Mouse (Mus musculus): ENCODE results near the gene Traf2. TPM values are rescaled to one million over a fixed set of nuclear protein-coding genes. Genes with fewer than 3 reads are reported as not detected.

Traf2 gene
- total and polyA plus RNA-seq, 3 experiments = 10.8 to 15.8 (median 13.5) TPM

DNA sequence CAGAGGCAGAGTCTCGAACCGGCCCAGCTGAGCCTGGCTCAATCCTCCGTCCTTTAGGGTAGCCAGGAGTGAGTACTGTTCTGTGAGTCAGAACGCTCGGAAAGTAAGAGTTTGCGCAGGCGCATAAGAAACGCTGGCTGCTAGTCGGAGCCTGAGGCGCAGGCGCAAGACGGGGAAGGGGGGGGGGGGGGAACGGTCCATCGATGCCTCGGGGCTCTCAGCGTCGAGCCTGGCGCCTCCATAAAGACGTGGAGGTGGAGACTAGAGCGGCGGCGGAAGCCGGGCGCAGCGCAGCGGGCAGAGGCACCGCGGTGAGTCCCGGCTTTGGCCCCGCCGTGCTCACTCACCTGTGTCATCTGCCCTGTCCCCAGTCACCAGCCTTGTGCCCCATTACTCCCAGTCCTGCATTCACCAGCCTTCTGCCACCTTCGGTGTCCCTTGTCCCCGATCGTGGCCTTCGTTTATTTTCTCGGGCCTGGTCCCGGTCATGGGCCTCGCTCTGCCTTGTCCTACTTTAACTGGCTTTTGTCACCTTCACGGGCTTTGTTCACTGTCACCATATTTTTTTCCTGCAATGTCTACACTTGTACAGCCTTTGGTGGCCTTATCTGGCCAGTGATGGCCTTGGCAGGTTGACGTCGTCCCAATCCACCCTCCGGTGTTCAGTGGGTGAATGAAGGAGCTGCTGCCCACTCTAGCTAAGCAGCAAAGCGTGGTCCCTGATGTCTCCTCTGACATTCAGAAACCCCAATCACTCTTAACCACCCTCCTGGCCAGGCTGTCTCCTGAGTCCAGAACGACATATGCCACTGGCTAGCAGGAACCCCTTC is 45.9 kb downstream of the Traf2 start, which contains the start of gene Fbxw5:
Fbxw5 (plus strand) TSS at position 175 of the 830 bp plus-strand sequence.
- peak; percentile 84 to 89 for DNase-seq
- intact Hi-C loops (cut with DNase I) = loop anchor here (2.0 to 5.0 kb wide), 2 partner anchors 42 to 47 kb away; partner anchors contain the start of gene Traf2

DNA sequence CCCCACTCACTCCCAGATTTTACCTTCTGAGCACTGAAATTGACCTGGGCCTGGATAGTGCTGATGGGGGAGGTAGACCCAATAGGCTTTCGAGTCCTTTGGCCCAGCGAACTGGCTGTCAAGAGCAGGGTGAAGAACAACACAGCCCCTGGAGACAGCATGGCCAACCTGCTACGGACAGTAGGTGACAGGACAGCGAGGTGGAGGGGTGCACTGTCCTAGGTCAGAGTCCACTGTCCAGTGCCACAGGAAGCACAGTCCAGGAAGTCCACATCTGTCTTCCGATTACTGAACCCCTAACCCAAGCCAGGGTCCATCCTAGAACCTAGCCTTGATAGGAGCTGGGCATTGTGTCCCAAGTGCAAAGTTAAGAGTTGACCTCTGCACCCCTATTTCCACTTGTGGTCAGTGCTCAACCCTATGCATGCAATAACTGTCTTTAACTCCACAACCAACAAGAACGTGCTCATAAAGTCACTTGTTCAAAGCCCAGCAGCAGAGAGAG is 46.6 kb downstream of the Traf2 start:
- Histone ChIP-seq H3K9ac (ENCODE audit: low read depth, low read length) (peak overlapping the region; percentile 62), H3K79me2 (replicated peaks; ENCODE audit: control insufficient read depth, insufficient read depth, low read length) (no peaks in the 10 kb centered on the region), H3K27me3 (ENCODE audit: control insufficient read depth, insufficient read depth, low read length) (no peaks in the 10 kb centered on the region), H3K4me1 (ENCODE audit: control insufficient read depth, insufficient read depth, low read length) (peaks cover 6% of the 10 kb centered on the region), H3K36me3 (ENCODE audit: control insufficient read depth, insufficient read depth, low read length) (no peaks in the 10 kb centered on the region), H3K27ac (peak overlapping the region; percentile 94), H3K4me3 (peak overlapping the region; percentile 50)
- 56% methylated on average over 6 of the region's 6 CpGs for WGBS
- DNase-seq = no peak
- intact Hi-C loops (cut with DNase I) = loop anchor here (2.0 to 5.0 kb wide), 2 partner anchors 41 to 47 kb away; partner anchors contain the start of gene Traf2
- TF ChIP-seq POLR2A (IDR thresholded peaks at IDR 0.05; ENCODE audit: insufficient read depth, low read depth, low read length) (no peak; the same call in 1 of the 2 replicates), EP300 (IDR thresholded peaks at IDR 0.05; ENCODE audit: insufficient read depth, low read depth, low read length) (no peak), CTCF (IDR thresholded peaks at IDR 0.05) (no peak)

More for the DNA sequence above, 45.9 kb downstream of the Traf2 start, which contains the start of gene Fbxw5:
- Histone ChIP-seq H3K36me3 (ENCODE audit: control insufficient read depth, insufficient read depth, low read length) (no peaks in the 10 kb centered on the region), H3K27ac (peak within 1 kb of the TSS; percentile 94), H3K27me3 (ENCODE audit: control insufficient read depth, insufficient read depth, low read length) (no peaks in the 10 kb centered on the region), H3K9ac (ENCODE audit: low read depth, low read length) (peak within 1 kb of the TSS; percentile 94), H3K4me3 (peak within 1 kb of the TSS; percentile 74), H3K4me1 (ENCODE audit: control insufficient read depth, insufficient read depth, low read length) (peaks cover 6% of the 10 kb centered on the region), H3K79me2 (replicated peaks; ENCODE audit: control insufficient read depth, insufficient read depth, low read length) (no peaks in the 10 kb centered on the region)
- TF ChIP-seq CTCF (IDR thresholded peaks at IDR 0.05) (no peak), POLR2A (IDR thresholded peaks at IDR 0.05; ENCODE audit: insufficient read depth, low read depth, low read length) (peak; percentile 93; the same call in 1 of the 2 replicates), EP300 (IDR thresholded peaks at IDR 0.05; ENCODE audit: insufficient read depth, low read depth, low read length) (no peak)
- WGBS = under 1% methylated on average over 40 of the region's 44 CpGs

DNA sequence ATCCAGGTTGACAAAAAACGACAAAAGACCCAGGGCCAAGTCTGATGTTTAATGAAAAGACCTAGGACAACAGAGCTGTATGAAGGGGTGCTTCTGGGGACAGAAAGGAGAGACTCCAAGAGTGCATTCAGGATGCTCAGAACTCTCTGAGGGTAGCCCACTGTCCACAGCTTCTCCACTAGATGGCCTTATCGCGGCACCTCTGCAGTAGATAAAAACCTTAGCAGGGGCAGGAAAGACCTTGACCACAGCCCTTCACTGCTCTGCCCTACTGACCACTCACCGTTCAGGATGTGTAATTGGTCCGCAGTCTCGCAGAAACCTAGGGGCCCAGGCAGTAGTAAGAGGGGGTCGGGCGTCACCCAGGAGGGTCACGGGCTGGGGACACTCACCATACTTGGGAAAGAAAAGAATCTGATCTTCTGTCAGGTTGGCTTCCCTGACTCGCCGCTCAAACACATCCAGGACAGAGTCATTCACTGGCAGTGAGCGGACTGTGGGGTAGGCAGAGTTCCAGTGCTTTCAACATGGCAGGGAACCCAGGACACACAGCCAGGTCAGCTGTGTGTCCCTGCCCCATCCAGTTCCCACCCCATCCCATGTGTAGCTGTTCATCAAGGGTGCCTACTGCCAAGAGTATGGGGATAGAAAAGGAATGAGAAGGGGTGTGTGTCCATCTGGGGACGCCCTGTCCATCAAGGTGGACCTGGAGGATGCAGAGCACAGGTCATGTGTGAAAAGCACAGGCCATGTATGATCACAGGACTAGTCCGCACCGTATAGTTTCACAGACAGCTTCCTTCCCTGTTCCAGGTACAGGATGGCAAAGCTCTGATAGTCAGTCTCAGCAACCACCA is 47.9 kb downstream of the Traf2 start:
- H3K9ac ChIP-seq (ENCODE audit: low read depth, low read length) = no peak overlapping the region
- no peaks in the 10 kb centered on the region for H3K36me3 ChIP-seq (ENCODE audit: control insufficient read depth, insufficient read depth, low read length)
- H3K4me1 ChIP-seq (ENCODE audit: control insufficient read depth, insufficient read depth, low read length) = peaks cover 6% of the 10 kb centered on the region
- no peaks in the 10 kb centered on the region for H3K79me2 ChIP-seq (replicated peaks; ENCODE audit: control insufficient read depth, insufficient read depth, low read length)
- WGBS = 69% methylated on average over 15 of the region's 15 CpGs
- intact Hi-C loops (cut with DNase I) = no loop called here
- DNase-seq = peak in 1 of 2 experiments; percentile 28
- 0 out of 2 replicates have a peak, but pooled peaks have one; percentile 10 for TF ChIP-seq CTCF (IDR thresholded peaks at IDR 0.05)
- no peak for TF ChIP-seq POLR2A (IDR thresholded peaks at IDR 0.05; ENCODE audit: insufficient read depth, low read depth, low read length)
- TF ChIP-seq EP300 (IDR thresholded peaks at IDR 0.05; ENCODE audit: insufficient read depth, low read depth, low read length) = no peak
- H3K4me3 ChIP-seq = no peak overlapping the region
- H3K27me3 ChIP-seq (ENCODE audit: control insufficient read depth, insufficient read depth, low read length) = no peaks in the 10 kb centered on the region
- H3K27ac ChIP-seq = no peak overlapping the region

DNA sequence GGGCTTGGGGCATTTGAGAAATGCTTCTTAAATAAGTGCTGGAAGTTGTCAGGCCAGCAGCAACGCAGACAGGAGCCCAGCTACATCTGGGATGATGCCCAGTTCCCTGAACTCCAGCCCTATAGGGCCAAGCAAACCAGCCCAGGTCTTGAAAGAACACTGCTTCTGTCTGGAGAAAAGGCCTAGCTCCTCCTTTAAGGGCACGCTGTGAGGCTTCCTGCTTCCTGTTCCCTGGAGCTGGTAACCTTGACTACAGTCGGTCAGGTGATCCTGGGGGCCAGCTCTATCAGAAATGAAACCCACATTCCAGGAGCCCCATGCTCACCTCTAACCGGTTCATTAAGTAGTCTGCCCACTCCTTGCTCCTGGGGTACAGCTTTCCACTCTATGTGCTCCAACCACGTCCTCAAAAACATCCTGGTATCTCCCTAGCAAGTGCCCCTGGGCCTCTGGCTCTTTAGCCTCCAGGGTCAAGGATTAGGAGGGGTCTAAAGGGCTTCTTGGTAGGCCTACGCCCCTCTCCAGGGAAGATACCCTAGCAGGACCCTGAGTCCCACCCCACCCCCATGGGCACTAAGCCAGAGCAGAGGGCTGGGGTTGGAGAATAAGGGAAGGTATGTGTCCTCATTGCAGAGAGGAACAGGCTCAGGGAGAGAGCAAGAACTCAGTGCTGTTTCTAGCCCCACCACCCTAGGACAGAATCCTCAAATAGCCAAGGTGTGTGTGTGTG is 48.7 kb downstream of the Traf2 start:
- no peak overlapping the region for H3K27ac ChIP-seq

DNA sequence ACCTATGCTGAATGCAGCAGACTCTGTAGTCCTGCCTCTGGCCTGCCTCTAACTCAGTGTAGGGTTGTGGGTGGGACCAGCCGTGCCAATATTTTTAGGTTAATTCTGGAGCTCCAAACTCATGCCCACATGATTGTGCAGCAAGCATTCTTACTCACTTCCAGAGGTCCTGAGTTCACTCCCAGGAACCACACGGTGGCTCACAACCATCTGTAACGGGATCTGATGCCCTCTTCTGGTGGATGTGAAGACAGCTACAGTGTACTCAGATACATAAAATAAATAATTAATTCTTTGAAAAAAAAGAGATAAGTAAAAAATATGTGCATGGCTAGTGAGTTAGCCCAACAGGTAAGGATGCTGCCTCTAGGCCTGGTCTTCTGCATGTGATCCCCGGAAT is 50.3 kb downstream of the Traf2 start:
- Histone ChIP-seq H3K4me3 (no peak overlapping the region), H3K4me1 (ENCODE audit: control insufficient read depth, insufficient read depth, low read length) (peaks cover 4% of the 10 kb centered on the region), H3K79me2 (replicated peaks; ENCODE audit: control insufficient read depth, insufficient read depth, low read length) (no peaks in the 10 kb centered on the region), H3K36me3 (ENCODE audit: control insufficient read depth, insufficient read depth, low read length) (no peaks in the 10 kb centered on the region), H3K9ac (ENCODE audit: low read depth, low read length) (no peak overlapping the region), H3K27me3 (ENCODE audit: control insufficient read depth, insufficient read depth, low read length) (no peaks in the 10 kb centered on the region), H3K27ac (no peak overlapping the region)
- intact Hi-C loops (cut with DNase I) = no loop called here
- 44% methylated on average over 4 of the region's 4 CpGs for WGBS
- no peak for DNase-seq
- TF ChIP-seq EP300 (IDR thresholded peaks at IDR 0.05; ENCODE audit: insufficient read depth, low read depth, low read length) (no peak), CTCF (IDR thresholded peaks at IDR 0.05) (peak; percentile 59)

More for the DNA sequence above, 48.7 kb downstream of the Traf2 start:
- H3K79me2 ChIP-seq (replicated peaks; ENCODE audit: control insufficient read depth, insufficient read depth, low read length) = no peaks in the 10 kb centered on the region
- H3K4me1 ChIP-seq (ENCODE audit: control insufficient read depth, insufficient read depth, low read length) = peaks cover 6% of the 10 kb centered on the region
- H3K27me3 ChIP-seq (ENCODE audit: control insufficient read depth, insufficient read depth, low read length) = no peaks in the 10 kb centered on the region
- no peak overlapping the region for H3K4me3 ChIP-seq
- no peak for DNase-seq
- TF ChIP-seq CTCF (IDR thresholded peaks at IDR 0.05) (no peak), EP300 (IDR thresholded peaks at IDR 0.05; ENCODE audit: insufficient read depth, low read depth, low read length) (no peak), POLR2A (IDR thresholded peaks at IDR 0.05; ENCODE audit: insufficient read depth, low read depth, low read length) (no peak)
- intact Hi-C loops (cut with DNase I) = no loop called here
- H3K36me3 ChIP-seq (ENCODE audit: control insufficient read depth, insufficient read depth, low read length) = no peaks in the 10 kb centered on the region
- 37% methylated on average over 6 of the region's 6 CpGs for WGBS
- H3K9ac ChIP-seq (ENCODE audit: low read depth, low read length) = no peak overlapping the region
